Comparison of ENCODE assay signal across 8 mouse cellular contexts in genomic region chr2:176708051-176708450, GRCm38 (mm10). TPM values are rescaled to one million over a fixed set of nuclear protein-coding genes. Genes with fewer than 3 reads are reported as not detected.
DNase-seq lines count a peak whose midpoint lies in the region; ATAC-seq and TF ChIP-seq lines count a peak whose summit lies in the region.
"Not testable (repeated sequence)": the region's sequence is repeated elsewhere in the genome, so short reads cannot be mapped to it uniquely, and the experiment has no call there.

Gene Gm14305 (plus strand): TSS chr2:176708328.

- H3K4me1 ChIP-seq in CH12.LX (ENCODE audit: control insufficient read depth in 1 of 2, insufficient read depth in 2 of 2); hindbrain, embryonic 11.5 days (replicated peaks; ENCODE audit: control insufficient read depth, insufficient read depth, low read length); limb, embryonic 13.5 days; midbrain, embryonic 11.5 days (ENCODE audit: control insufficient read depth, insufficient read depth, low read length): not testable (repeated sequence)

- not testable (repeated sequence) for ATAC-seq in hindbrain, embryonic 11.5 days (ENCODE audit: low FRiP score); limb, embryonic 13.5 days (ENCODE audit: low FRiP score, low read depth); midbrain, embryonic 11.5 days (ENCODE audit: low FRiP score)

- not testable (repeated sequence) for H3K36me3 ChIP-seq in CH12.LX (replicated peaks in 1 of 2; ENCODE audit: control insufficient read depth in 1 of 2, insufficient read depth in 1 of 2, low read length in 1 of 2); hindbrain, embryonic 11.5 days (ENCODE audit: control insufficient read depth, insufficient read depth, low read length); limb, embryonic 13.5 days; midbrain, embryonic 11.5 days (ENCODE audit: control insufficient read depth, insufficient read depth, low read length)

- H3K27me3 ChIP-seq in CH12.LX (replicated peaks); hindbrain, embryonic 11.5 days (ENCODE audit: control insufficient read depth, insufficient read depth, low read length); limb, embryonic 13.5 days; midbrain, embryonic 11.5 days (ENCODE audit: control insufficient read depth, insufficient read depth, low read length): not testable (repeated sequence)

- peak within 1 kb of the TSS in 2 of 3 experiments; percentile 54 to 68 for H3K4me3 ChIP-seq in CH12.LX (replicated peaks in 1 of 3; ENCODE audit: low read depth in 2 of 3, low read length in 2 of 3, poor library complexity in 1 of 3)
- peak within 1 kb of the TSS; percentile 35 for H3K4me3 ChIP-seq in hindbrain, embryonic 11.5 days (ENCODE audit: low read depth, low read length)
- peak within 1 kb of the TSS; percentile 49 for H3K4me3 ChIP-seq in limb, embryonic 13.5 days
- H3K4me3 ChIP-seq in midbrain, embryonic 11.5 days (ENCODE audit: low read depth, low read length), result peak within 1 kb of the TSS; percentile 34

- not testable (repeated sequence) for TF ChIP-seq CTCF in CH12.LX (conservative IDR thresholded peaks at IDR 0.05 in 1 of 2, IDR thresholded peaks at IDR 0.05 in 1 of 2; ENCODE audit: low read depth in 2 of 2, low read length in 2 of 2)

- WGBS in hindbrain, embryonic 11.5 days, result 0% methylated on average over 3 of the region's 6 CpGs
- WGBS in limb, embryonic 13.5 days, result 3% methylated on average over 3 of the region's 6 CpGs
- WGBS in midbrain, embryonic 11.5 days, result 0% methylated on average over 1 of the region's 6 CpGs

- H3K9ac ChIP-seq in CH12.LX (ENCODE audit: insufficient read depth, low read depth), result peak within 1 kb of the TSS; percentile 54
- H3K9ac ChIP-seq in hindbrain, embryonic 11.5 days (ENCODE audit: low read depth, low read length), result not testable (repeated sequence)
- H3K9ac ChIP-seq in limb, embryonic 13.5 days, result peak within 1 kb of the TSS; percentile 56; the same call in 1 of the 2 replicates
- H3K9ac ChIP-seq in midbrain, embryonic 11.5 days (ENCODE audit: low read length), result peak within 1 kb of the TSS; percentile 36; the same call in 1 of the 2 replicates

- DNase-seq in CH12.LX (ENCODE audit: extremely low read depth); hindbrain, embryonic 11.5 days (ENCODE audit: low spot score); midbrain, embryonic 11.5 days (ENCODE audit: low spot score, missing footprints): not testable (repeated sequence)
- peak; percentile 52 for DNase-seq in cerebellum, adult 9-11 months
- peak; percentile 28 to 35 for DNase-seq in frontal cortex, postnatal 36 days (ENCODE audit: low spot score in 2 of 2)
- peak; percentile 17 to 25 for DNase-seq in kidney, postnatal 36 days
- peak; percentile 1 for DNase-seq in right cerebral cortex, postnatal 4 days

- not testable (repeated sequence) for H3K9me3 ChIP-seq in CH12.LX (replicated peaks; ENCODE audit: low read length); hindbrain, embryonic 11.5 days (ENCODE audit: control insufficient read depth, low read length); limb, embryonic 13.5 days; midbrain, embryonic 11.5 days (ENCODE audit: control insufficient read depth, low read length)

- not testable (repeated sequence) for TF ChIP-seq EP300 in CH12.LX (IDR thresholded peaks at IDR 0.05; ENCODE audit: low read length)

- dilution Hi-C loops in CH12.LX (cut with MboI; ENCODE audit: extremely low pct_ligation_motif_present, extremely low pct_unique_long_range_greater_than_20kb, low sequenced_read_pairs), result not testable (repeated sequence)

- not testable (repeated sequence) for TF ChIP-seq POLR2A in CH12.LX (IDR thresholded peaks at IDR 0.05; ENCODE audit: low read depth, low read length)

- not testable (repeated sequence) for H3K27ac ChIP-seq in CH12.LX (ENCODE audit: insufficient read depth, low read depth); hindbrain, embryonic 11.5 days (ENCODE audit: low read depth, low read length); limb, embryonic 13.5 days; midbrain, embryonic 11.5 days (ENCODE audit: low read depth, low read length)

- in situ Hi-C loops in CH12.LX (cut with MboI; ENCODE audit: low pct_ligation_motif_present, low pct_unique_long_range_greater_than_20kb, low sequenced_read_pairs), result not testable (repeated sequence)

- H3K79me2 ChIP-seq in CH12.LX (replicated peaks; ENCODE audit: control insufficient read depth, extremely low read depth, insufficient read depth, poor library complexity, severe bottlenecking), result not testable (repeated sequence)

- peak within 1 kb of the TSS; percentile 44; the same call in 1 of the 2 replicates for H3K4me2 ChIP-seq in CH12.LX (ENCODE audit: insufficient read depth, low read depth, poor library complexity, severe bottlenecking)
- H3K4me2 ChIP-seq in hindbrain, embryonic 11.5 days (replicated peaks; ENCODE audit: low read depth, low read length), result not testable (repeated sequence)
- H3K4me2 ChIP-seq in limb, embryonic 13.5 days (replicated peaks), result peak within 1 kb of the TSS; percentile 54
- peak within 1 kb of the TSS; percentile 26 for H3K4me2 ChIP-seq in midbrain, embryonic 11.5 days

- TF ChIP-seq RAD21 in CH12.LX (IDR thresholded peaks at IDR 0.05; ENCODE audit: low read depth, low read length), result not testable (repeated sequence)

RNA-seq across cellular contexts. Expression of gene Gm14305, which starts in this region (rescaled TPM):
- total RNA-seq in CH12.LX (2012; rRNA removed), result 11.4 and 12.5 TPM in 2 replicates
- 36.7 and 43.7 TPM in 2 replicates for total RNA-seq in CH12.LX (2014; rRNA removed)
- polyA plus RNA-seq in CH12.LX (2012; ENCODE audit: insufficient read length, low read depth), result 7.2 and 13.0 TPM in 2 replicates
- 34.0 and 36.0 TPM in 2 replicates for polyA plus RNA-seq in hindbrain, embryonic 11.5 days (2014; fragmentation: Nextera tagmentation; extraction: Ambion mirVana)
- 34.1 and 37.2 TPM in 2 replicates for polyA plus RNA-seq in limb, embryonic 13.5 days (2015; fragmentation: Nextera tagmentation; extraction: Ambion mirVana)
- polyA plus RNA-seq in midbrain, embryonic 11.5 days (2014; fragmentation: Nextera tagmentation; extraction: Ambion mirVana), result 38.8 and 39.9 TPM in 2 replicates
